Mouse (Mus musculus) liver, adult 2 months (tissue): ENCODE measurements around the gene Tprgl.

ENCODE experiments used
- CTCF ChIP-seq: fragments of 200-500 bp; IDR thresholded peaks from 2 replicates; pipeline ENCODE4 v1.5.1; 2011; ENCODE audit warnings: low read depth, low read length, control low read depth
- POLR2A ChIP-seq: fragments of 200-500 bp; IDR thresholded peaks from 2 replicates; pipeline ENCODE4 v1.6.1; 2011; ENCODE audit warnings: low read length, control low read depth; ENCODE audit not compliant: insufficient read depth; ENCODE audit errors: extremely low read depth

DNA sequence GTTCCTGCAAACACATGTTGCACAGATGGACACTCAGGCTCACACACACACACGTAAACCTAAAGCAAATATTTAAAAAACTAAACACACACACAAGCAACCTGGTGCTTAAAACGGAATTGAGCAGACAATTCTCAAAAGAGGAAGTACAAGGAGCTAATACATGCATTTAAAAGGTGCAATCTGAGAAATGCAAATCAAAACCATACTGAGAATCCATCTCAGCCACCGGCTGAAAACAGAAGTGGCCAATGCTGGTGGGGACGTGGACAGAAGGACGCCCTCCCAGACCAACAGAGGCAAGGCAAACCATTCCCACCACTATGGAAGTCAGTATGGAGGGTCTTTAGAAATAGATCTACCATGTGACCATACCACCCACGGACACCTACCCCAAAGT, 36.9 kb downstream of the Tprgl start:
- no peak for TF ChIP-seq CTCF
- no peak for TF ChIP-seq POLR2A
